Mouse (Mus musculus): Measurements from ENCODE around the gene Man1a.

Man1a gene

GRCm38 (mm10) chr10:54060587-54060986 lies 15.8 kb downstream of the Man1a start:
- no peak for DNase-seq

- DNase-seq, result no peak
These were observed 16.6 kb downstream of the Man1a start for GRCm38 (mm10) chr10:54059679-54060249.

- DNase-seq, result no peak
These were observed 17.3 kb downstream of the Man1a start for GRCm38 (mm10) chr10:54059092-54059496.

GRCm38 (mm10) chr10:54058657-54059056 lies 17.8 kb downstream of the Man1a start:
- no peak for DNase-seq

- DNase-seq, result no peak
These were observed 22.2 kb downstream of the Man1a start for GRCm38 (mm10) chr10:54054188-54054587.

GRCm38 (mm10) chr10:54047885-54048284 lies 28.5 kb downstream of the Man1a start:
- DNase-seq, result no peak

- DNase-seq, result no peak
These were observed 33.1 kb downstream of the Man1a start for GRCm38 (mm10) chr10:54043358-54043757.

- no peak for DNase-seq
These were observed 34.1 kb downstream of the Man1a start for GRCm38 (mm10) chr10:54042212-54042840.

GRCm38 (mm10) chr10:54040261-54041165 lies 35.9 kb downstream of the Man1a start:
- DNase-seq, result no peak

- no peak for DNase-seq
These were observed 36.7 kb downstream of the Man1a start for GRCm38 (mm10) chr10:54039754-54040153.

GRCm38 (mm10) chr10:54038734-54039133 lies 37.7 kb downstream of the Man1a start:
- no peak for DNase-seq

- no peak for DNase-seq
These were observed 38.2 kb downstream of the Man1a start for GRCm38 (mm10) chr10:54038180-54038579.

- no peak for DNase-seq
These were observed 38.9 kb downstream of the Man1a start for GRCm38 (mm10) chr10:54037348-54038010.

- DNase-seq, result no peak
These were observed 40.8 kb downstream of the Man1a start for GRCm38 (mm10) chr10:54035586-54035985.

- DNase-seq, result no peak
These were observed 41.6 kb downstream of the Man1a start for GRCm38 (mm10) chr10:54034779-54035178.

- DNase-seq, result no peak
These were observed 43.9 kb downstream of the Man1a start for GRCm38 (mm10) chr10:54032316-54033092.

GRCm38 (mm10) chr10:54028866-54029265 lies 47.5 kb downstream of the Man1a start:
- DNase-seq, result no peak

GRCm38 (mm10) chr10:54026738-54027427 lies 49.5 kb downstream of the Man1a start:
- no peak for DNase-seq

GRCm38 (mm10) chr10:54026101-54026500 lies 50.3 kb downstream of the Man1a start:
- DNase-seq, result no peak

- no peak for DNase-seq
These were observed 58.4 kb downstream of the Man1a start for GRCm38 (mm10) chr10:54017904-54018454.

- no peak for DNase-seq
These were observed 62.2 kb downstream of the Man1a start for GRCm38 (mm10) chr10:54014116-54014758.

Measured in retina, postnatal 1 day (tissue).